Mouse (Mus musculus) C2C12 (cell line): ENCODE measurements at regions not wholly inside any gene's neighbourhood (a gene's known extent, or its start where the extent isn't known, plus 50 kb on each side); places are given as distances from the start of the nearest gene placed in this dataset.

Experiments
- CEBPB ChIP-seq: IDR thresholded peaks from one replicate; pipeline ENCODE4 v1.6.1; 2011; ENCODE audit warnings: low read depth, mild to moderate bottlenecking, control low read depth, moderate library complexity
- CTCF ChIP-seq: IDR thresholded peaks from one replicate; pipeline ENCODE4 v1.5.1; 2011; ENCODE audit not compliant: control insufficient read depth, insufficient read depth, insufficient read length
- USF1 ChIP-seq: IDR thresholded peaks from one replicate; pipeline ENCODE4 v1.6.1; 2011; ENCODE audit warnings: low read depth, mild to moderate bottlenecking, control low read depth, moderate library complexity

DNA sequence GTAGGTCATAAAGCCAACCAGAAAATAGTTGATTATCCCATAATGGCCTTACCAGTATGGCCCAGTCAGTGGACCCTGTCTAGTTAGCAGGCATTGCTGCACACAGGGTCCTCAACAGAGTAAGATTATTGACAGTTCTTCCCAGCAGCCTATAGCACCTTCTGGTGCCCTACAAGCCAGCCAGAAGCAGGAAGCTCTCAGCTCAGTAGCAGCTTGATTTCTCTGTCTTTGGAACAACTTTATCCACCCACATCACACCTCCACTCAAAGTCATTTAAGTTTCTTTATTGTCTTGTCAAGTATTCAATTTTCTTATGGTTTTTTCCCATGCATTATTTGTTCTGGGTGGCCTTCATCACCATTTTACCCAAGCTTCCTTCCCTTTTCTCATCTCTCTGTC, 108.8 kb upstream of the Adra1d start:
- no peak for TF ChIP-seq CTCF
- TF ChIP-seq USF1: no peak
- no peak for TF ChIP-seq CEBPB
